Mouse (Mus musculus): Measurements from ENCODE around the gene Sema5a. TPM values are rescaled to one million over a fixed set of nuclear protein-coding genes. Genes with fewer than 3 reads are reported as not detected.
"Not testable (repeated sequence)": the region's sequence is repeated elsewhere in the genome, so short reads cannot be mapped to it uniquely, and the experiment has no call there.

The Sema5a gene
- 10 to 100 TPM in 1 of 2 experiments, 1 to 10 TPM in 1; 9.0 to 15.5 TPM for total RNA-seq (2021)
- long read RNA-seq, experiment 1, result 0 reads
- long read RNA-seq, experiment 2, full-length matches to known transcripts, result 1 of 3 reads
- long read RNA-seq, experiment 2, partial matches to known transcripts, result 0 of 3 reads
- long read RNA-seq, experiment 2, other reads (novel, unspliced or antisense), result 2 of 3 reads

DNA sequence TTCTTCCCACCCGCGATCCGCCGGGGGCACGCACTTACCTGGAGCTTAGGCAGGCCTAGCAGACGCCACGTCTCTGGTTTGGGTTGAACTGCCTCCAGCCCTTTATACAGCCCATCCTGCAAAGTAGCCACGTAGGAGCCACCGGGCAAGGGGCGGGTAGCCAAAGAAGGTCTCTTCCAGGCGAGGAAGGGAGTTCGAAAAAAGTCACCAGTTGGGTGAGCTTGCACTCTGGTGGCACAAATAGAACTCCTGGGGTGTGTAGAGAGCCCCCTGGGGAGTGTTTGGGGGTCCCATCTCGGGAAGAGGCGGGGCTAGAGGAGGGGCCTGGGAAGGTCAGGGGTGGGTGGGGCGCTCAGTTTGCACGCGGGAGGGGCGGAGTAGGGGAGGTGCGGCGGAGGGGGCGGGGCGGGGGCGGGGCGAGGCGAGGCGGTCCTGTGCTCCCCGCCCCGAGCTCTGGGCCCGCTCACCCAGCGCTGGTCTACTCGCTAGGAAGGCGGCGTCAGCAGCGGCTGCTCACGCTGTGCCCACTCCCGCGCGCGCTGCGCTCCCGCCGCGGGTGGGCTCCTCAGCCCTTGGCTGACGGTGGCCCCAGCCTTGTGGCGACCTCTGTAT lies at the start of gene Sema5a:
Gene Sema5a (plus strand): TSS at position 467 of the 612 bp plus-strand sequence.
- DNase-seq, result peak; percentile 82
- intact Hi-C loops (cut with DNase I; ENCODE audit: low total_unique reads), result loop anchor here (10.0 kb wide), 1 partner anchor 480 kb away; no protein-coding TSS in a partner anchor

- intact Hi-C loops (cut with DNase I; ENCODE audit: low total_unique reads), result no loop called here
- DNase-seq, result no peak
These were observed 46.5 kb upstream of the Sema5a start for GRCm38 (mm10) chr15:32198076-32198475.

DNA sequence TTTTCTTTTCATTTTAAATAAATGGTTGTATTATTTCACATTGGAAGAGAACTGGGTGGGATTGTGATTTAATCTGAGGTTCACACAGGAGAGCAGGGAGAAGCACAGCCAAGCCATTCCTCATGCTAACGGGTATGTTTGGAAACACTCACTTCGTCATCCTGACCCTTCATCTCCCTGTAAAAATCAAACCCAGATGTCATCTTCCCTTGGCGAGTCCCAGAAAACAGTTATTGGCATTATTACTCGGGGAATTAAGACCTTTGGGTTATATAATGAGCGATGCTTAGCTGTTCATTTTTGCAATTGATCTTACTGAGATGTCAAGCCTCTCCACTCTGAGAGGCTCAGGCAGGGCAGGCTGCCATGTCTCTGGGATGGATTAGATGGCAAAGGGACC lies 46.0 kb upstream of the Sema5a start:
- intact Hi-C loops (cut with DNase I; ENCODE audit: low total_unique reads), result no loop called here
- no peak for DNase-seq

- intact Hi-C loops (cut with DNase I; ENCODE audit: low total_unique reads), result no loop called here
These were observed 41.4 kb upstream of the Sema5a start for GRCm38 (mm10) chr15:32203242-32203641.

GRCm38 (mm10) chr15:32204908-32205307 lies 39.7 kb upstream of the Sema5a start:
- no peak for DNase-seq
- intact Hi-C loops (cut with DNase I; ENCODE audit: low total_unique reads), result no loop called here

More at GRCm38 (mm10) chr15:32203242-32203641, 41.4 kb upstream of the Sema5a start:
- DNase-seq, result no peak

DNA sequence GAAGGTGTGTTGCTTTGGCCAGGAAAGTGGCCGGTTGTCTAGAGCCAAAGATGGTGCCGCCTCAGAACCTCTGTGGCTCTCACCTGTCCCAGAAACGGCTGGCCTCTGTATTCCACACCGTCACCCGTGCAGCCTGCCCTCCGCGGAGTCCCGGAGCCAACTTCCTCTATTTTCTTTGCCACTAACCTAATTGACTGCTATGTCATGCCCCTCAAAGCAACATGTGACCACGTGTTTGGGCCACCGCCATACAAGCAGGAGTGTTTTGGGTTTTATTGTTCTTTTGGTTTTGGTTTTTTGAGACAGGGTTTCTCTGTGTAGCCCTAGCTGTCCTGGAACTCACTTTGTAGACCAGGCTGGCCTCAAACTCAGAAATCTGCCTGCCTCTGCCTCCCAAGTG lies 29.9 kb upstream of the Sema5a start:
- intact Hi-C loops (cut with DNase I; ENCODE audit: low total_unique reads); DNase-seq: not testable (repeated sequence)

DNA sequence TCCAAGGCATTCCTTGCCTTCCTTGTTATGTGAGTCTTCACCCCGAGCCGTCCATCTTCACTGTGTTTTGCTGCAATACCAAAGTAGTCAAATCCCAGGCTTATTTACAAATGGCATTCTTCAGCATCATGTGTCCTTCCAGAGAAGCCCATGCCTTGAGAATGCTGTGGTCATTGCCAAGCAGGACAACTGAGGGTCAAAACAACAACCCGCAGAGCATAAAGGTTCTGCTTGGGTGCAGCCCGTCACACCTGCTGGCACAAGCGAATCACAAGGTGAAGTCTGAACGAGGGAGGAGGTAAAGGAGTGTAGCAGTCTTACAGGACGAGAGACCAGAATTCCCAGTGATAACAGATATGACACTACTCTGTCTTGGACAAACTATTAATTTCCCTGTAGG lies 21.6 kb upstream of the Sema5a start:
- intact Hi-C loops (cut with DNase I; ENCODE audit: low total_unique reads), result no loop called here
- DNase-seq, result no peak

DNA sequence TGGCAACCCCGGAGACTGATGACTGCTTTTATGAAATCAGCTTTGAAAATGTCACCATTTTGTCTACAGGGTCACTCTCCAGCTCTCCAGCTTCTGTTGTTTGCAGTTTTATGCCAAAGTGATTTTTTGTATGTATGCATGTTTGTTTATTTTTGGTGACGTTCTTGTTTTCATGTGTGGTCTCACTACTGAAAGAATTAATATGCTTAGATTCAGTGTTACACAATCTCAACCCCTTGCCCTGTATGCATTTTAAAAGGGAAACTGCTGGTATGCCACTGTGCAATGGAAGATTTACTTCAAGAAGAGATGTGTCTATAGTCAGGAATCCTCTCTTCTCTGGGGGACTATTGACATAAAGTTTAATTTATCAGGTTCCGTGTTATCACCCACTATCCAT lies 19.2 kb upstream of the Sema5a start:
- intact Hi-C loops (cut with DNase I; ENCODE audit: low total_unique reads), result no loop called here
- DNase-seq, result no peak

GRCm38 (mm10) chr15:32226381-32226780 lies 18.2 kb upstream of the Sema5a start:
- no peak for DNase-seq
- intact Hi-C loops (cut with DNase I; ENCODE audit: low total_unique reads), result no loop called here

DNA sequence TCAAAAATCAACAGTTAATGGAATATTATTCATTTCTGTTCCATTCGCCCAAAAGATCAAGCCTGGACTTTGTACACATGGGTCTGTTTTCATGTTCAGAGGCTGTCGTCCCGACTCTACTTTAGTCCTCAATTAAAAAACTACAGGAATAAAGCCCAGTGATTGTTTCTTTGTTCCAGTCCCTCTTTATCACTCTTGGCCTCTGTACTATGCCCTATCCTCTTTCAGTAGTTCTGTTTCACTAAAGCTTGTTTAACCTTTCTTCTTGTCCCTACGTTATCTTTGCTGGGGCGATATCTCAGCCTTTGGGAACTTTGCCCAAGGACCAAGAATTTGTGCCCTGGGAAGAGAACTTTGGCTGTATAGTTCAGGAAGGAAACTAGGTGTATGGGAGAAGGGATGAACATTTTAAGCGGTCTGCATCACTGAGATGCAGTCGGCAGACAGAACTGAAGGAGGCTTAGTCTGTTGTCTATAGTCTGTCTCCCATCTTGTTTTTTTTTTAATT lies 17.7 kb upstream of the Sema5a start:
- intact Hi-C loops (cut with DNase I; ENCODE audit: low total_unique reads), result no loop called here
- no peak for DNase-seq

- no peak for DNase-seq
- intact Hi-C loops (cut with DNase I; ENCODE audit: low total_unique reads), result no loop called here
These were observed 14.5 kb upstream of the Sema5a start for GRCm38 (mm10) chr15:32230066-32230465.

DNA sequence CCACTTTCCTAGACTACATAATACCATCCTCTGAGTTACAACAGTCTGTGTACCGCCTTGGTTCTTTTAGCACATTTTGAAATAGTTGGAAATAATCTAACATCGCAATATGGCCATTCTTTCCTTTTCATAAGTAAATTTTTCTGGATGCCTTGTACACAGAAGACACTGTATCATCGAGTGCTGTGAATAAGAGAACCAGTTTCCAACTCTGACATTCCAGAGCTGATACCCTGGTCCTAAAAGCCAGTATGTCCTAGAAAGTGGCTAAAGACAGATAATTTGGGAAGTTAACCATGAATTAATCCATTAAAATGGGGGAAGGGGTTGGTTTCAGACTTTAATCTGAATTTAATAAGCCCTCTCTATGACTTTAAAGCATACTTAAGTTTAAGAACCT lies 12.4 kb upstream of the Sema5a start:
- DNase-seq, result no peak
- intact Hi-C loops (cut with DNase I; ENCODE audit: low total_unique reads), result no loop called here

- intact Hi-C loops (cut with DNase I; ENCODE audit: low total_unique reads), result not testable (repeated sequence)
- DNase-seq, result peak; percentile 17
These were observed 11.9 kb upstream of the Sema5a start for GRCm38 (mm10) chr15:32232666-32233141.

- intact Hi-C loops (cut with DNase I; ENCODE audit: low total_unique reads), result no loop called here
- DNase-seq, result no peak
These were observed 11.2 kb upstream of the Sema5a start for GRCm38 (mm10) chr15:32233451-32233850.

GRCm38 (mm10) chr15:32239099-32239498 lies 5.5 kb upstream of the Sema5a start:
- no peak for DNase-seq
- intact Hi-C loops (cut with DNase I; ENCODE audit: low total_unique reads), result no loop called here

DNA sequence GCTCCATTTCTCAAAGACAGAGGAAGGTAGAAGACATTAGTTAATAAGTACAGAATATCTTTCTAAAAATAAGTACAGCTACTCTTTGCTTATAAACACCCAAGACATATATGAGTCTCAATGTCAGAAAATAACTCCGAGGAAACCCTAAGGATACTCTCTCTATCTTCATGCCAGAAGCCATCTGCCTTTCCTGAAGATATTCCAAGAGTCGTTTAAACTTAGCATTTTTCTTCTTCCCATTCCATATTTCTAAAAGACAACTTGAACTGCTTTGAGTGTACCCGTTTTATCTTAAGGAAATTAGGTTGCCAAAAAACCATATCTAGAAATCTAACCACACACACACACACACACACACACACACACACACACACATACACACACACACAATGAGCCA lies 4.5 kb upstream of the Sema5a start:
- DNase-seq, result no peak
- intact Hi-C loops (cut with DNase I; ENCODE audit: low total_unique reads), result loop anchor here (10.0 kb wide), 1 partner anchor 485 kb away; no protein-coding TSS in a partner anchor

GRCm38 (mm10) chr15:32241666-32242065 lies 2.9 kb upstream of the Sema5a start:
- no peak for DNase-seq
- intact Hi-C loops (cut with DNase I; ENCODE audit: low total_unique reads), result loop anchor here (10.0 kb wide), 1 partner anchor 483 kb away; no protein-coding TSS in a partner anchor

GRCm38 (mm10) chr15:32243096-32243785 lies 1.4 kb upstream of the Sema5a start:
- DNase-seq, result peak; percentile 60

GRCm38 (mm10) chr15:32243824-32244223 lies 786 bp upstream of the Sema5a start:
- intact Hi-C loops (cut with DNase I; ENCODE audit: low total_unique reads), result loop anchor here (10.0 kb wide), 1 partner anchor 481 kb away; no protein-coding TSS in a partner anchor
- no peak for DNase-seq

More at GRCm38 (mm10) chr15:32243096-32243785, 1.4 kb upstream of the Sema5a start:
- intact Hi-C loops (cut with DNase I; ENCODE audit: low total_unique reads), result loop anchor here (10.0 kb wide), 1 partner anchor 482 kb away; no protein-coding TSS in a partner anchor

All from gastrocnemius, postnatal 14 days (tissue).